ENCODE assay signal across 9 mouse cellular contexts in the genomic region with DNA sequence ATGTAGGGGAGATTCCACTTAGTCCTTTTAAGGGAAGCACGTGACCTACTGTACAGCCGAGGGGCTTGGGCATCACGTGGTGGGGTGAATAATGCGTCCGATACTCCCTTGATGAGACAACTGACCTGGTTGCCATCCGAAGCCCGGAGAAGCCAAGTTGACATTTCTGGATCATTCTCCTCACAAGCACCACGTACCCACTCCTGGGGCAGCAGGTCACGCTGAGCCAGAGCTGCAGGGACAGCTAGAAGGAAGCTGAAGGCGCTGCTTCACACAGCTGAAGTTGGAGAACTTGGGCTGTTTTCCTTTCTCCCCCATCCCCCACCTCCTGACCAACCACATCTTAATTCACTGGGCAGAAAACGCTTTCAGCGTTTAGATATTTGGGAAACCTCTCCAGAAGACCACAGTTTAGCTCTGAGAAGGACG.
DNase-seq lines count a peak whose midpoint lies in the region; ATAC-seq and TF ChIP-seq lines count a peak whose summit lies in the region.
"Had no signal": no experiment of that assay in that cellular context is flagged by ENCODE, and none has a peak within 500 bp of the region (broad histone marks: within the 10 kb centered on the region; RNA-seq: fewer than 3 reads in every experiment).

No protein-coding gene starts in this region.

- H3K27me3 ChIP-seq in CH12.LX (replicated peaks) = no peaks in the 10 kb centered on the region
- no peaks in the 10 kb centered on the region for H3K27me3 ChIP-seq in heart, embryonic 11.5 days (ENCODE audit: control insufficient read depth, insufficient read depth, low read length)
- no peaks in the 10 kb centered on the region for H3K27me3 ChIP-seq in midbrain, embryonic 15.5 days (replicated peaks)

- ATAC-seq in heart, embryonic 11.5 days (replicated peaks; ENCODE audit: insufficient number of reproducible peaks, low FRiP score, low TSS enrichment) = no peak; the same call in 1 of the 2 replicates
- ATAC-seq in midbrain, embryonic 15.5 days (replicated peaks) = peak; percentile 31; the same call in 1 of the 2 replicates
- ATAC-seq in megakaryocyte-erythroid progenitor cell, adult 5-6 weeks (replicated peaks; ENCODE audit: low FRiP score, low TSS enrichment, poor library complexity, severe bottlenecking) = no peak

- dilution Hi-C loops in CH12.LX (cut with MboI; ENCODE audit: extremely low pct_ligation_motif_present, extremely low pct_unique_long_range_greater_than_20kb, low sequenced_read_pairs) = no loop called here

- peak overlapping the region; percentile 29; the same call in 1 of the 2 replicates for H3K4me2 ChIP-seq in CH12.LX (ENCODE audit: insufficient read depth, low read depth, poor library complexity, severe bottlenecking)
- peak overlapping the region; percentile 65 for H3K4me2 ChIP-seq in heart, embryonic 11.5 days
- H3K4me2 ChIP-seq in midbrain, embryonic 15.5 days = peak overlapping the region; percentile 48

- no peak for TF ChIP-seq EP300 in CH12.LX (IDR thresholded peaks at IDR 0.05; ENCODE audit: low read length)

- no peak overlapping the region for H3K27ac ChIP-seq in CH12.LX (ENCODE audit: insufficient read depth, low read depth)
- peak overlapping the region; percentile 89 for H3K27ac ChIP-seq in heart, embryonic 11.5 days (ENCODE audit: low read depth, low read length)
- peak overlapping the region; percentile 76 for H3K27ac ChIP-seq in midbrain, embryonic 15.5 days
- H3K27ac ChIP-seq: macrophage had no signal

- in situ Hi-C loops in CH12.LX (cut with MboI; ENCODE audit: low pct_ligation_motif_present, low pct_unique_long_range_greater_than_20kb, low sequenced_read_pairs) = no loop called here

- peaks cover 3 to 17% of the 10 kb centered on the region in 2 experiments; a peak in 2 of 4 replicates for H3K4me1 ChIP-seq in CH12.LX (ENCODE audit: control insufficient read depth in 1 of 2, insufficient read depth in 2 of 2)
- H3K4me1 ChIP-seq in heart, embryonic 11.5 days (ENCODE audit: control insufficient read depth, insufficient read depth, low read length) = peaks cover 24% of the 10 kb centered on the region
- peaks cover 35% of the 10 kb centered on the region for H3K4me1 ChIP-seq in midbrain, embryonic 15.5 days

- TF ChIP-seq POLR2A in CH12.LX (IDR thresholded peaks at IDR 0.05; ENCODE audit: low read depth, low read length) = no peak

- no peak overlapping the region for H3K9ac ChIP-seq in CH12.LX (ENCODE audit: insufficient read depth, low read depth)
- peak overlapping the region; percentile 76 for H3K9ac ChIP-seq in heart, embryonic 11.5 days (ENCODE audit: low read depth, low read length)
- H3K9ac ChIP-seq in midbrain, embryonic 15.5 days = no peak overlapping the region

- no peaks in the 10 kb centered on the region for H3K36me3 ChIP-seq in CH12.LX (replicated peaks in 1 of 2; ENCODE audit: control insufficient read depth in 1 of 2, insufficient read depth in 1 of 2, low read length in 1 of 2)
- H3K36me3 ChIP-seq in heart, embryonic 11.5 days (ENCODE audit: control insufficient read depth, insufficient read depth, low read length) = no peaks in the 10 kb centered on the region
- no peaks in the 10 kb centered on the region for H3K36me3 ChIP-seq in midbrain, embryonic 15.5 days (replicated peaks)

- H3K79me2 ChIP-seq in CH12.LX (replicated peaks; ENCODE audit: control insufficient read depth, extremely low read depth, insufficient read depth, poor library complexity, severe bottlenecking) = no peaks in the 10 kb centered on the region

- H3K4me3 ChIP-seq in CH12.LX (replicated peaks in 1 of 3; ENCODE audit: low read depth in 2 of 3, low read length in 2 of 3, poor library complexity in 1 of 3) = no peak overlapping the region
- peak overlapping the region; percentile 42 for H3K4me3 ChIP-seq in heart, embryonic 11.5 days (ENCODE audit: low read depth, low read length)
- peak overlapping the region; percentile 25 for H3K4me3 ChIP-seq in midbrain, embryonic 15.5 days

- no peak for TF ChIP-seq RAD21 in CH12.LX (IDR thresholded peaks at IDR 0.05; ENCODE audit: low read depth, low read length)

- TF ChIP-seq CTCF in CH12.LX (conservative IDR thresholded peaks at IDR 0.05 in 1 of 2, IDR thresholded peaks at IDR 0.05 in 1 of 2; ENCODE audit: low read depth in 2 of 2, low read length in 2 of 2) = no peak

- no peaks in the 10 kb centered on the region for H3K9me3 ChIP-seq in CH12.LX (replicated peaks; ENCODE audit: low read length)
- no peaks in the 10 kb centered on the region for H3K9me3 ChIP-seq in heart, embryonic 11.5 days (replicated peaks; ENCODE audit: control insufficient read depth, low read length)
- no peaks in the 10 kb centered on the region for H3K9me3 ChIP-seq in midbrain, embryonic 15.5 days

- DNase-seq in CH12.LX (ENCODE audit: extremely low read depth) = no peak
- peak; percentile 67 for DNase-seq in embryo, embryonic 10 days (ENCODE audit: low spot score)
- DNase-seq in kidney, postnatal 25 days = peak; percentile 7 to 38
- DNase-seq in spleen, adult 12 weeks (ENCODE audit: low spot score) = no peak
- DNase-seq in testis, postnatal 10 days (ENCODE audit: low spot score) = no peak

- 19% methylated on average over 13 of the region's 13 CpGs for WGBS in heart, embryonic 11.5 days (ENCODE audit: insufficient replicate concordance)
- WGBS in midbrain, embryonic 15.5 days = 33% methylated on average over 13 of the region's 13 CpGs

TF ChIP-seq in CH12.LX, 34 proteins besides CTCF, POLR2A, EP300 and RAD21:
- no peak for TF ChIP-seq NRF1 (IDR thresholded peaks at IDR 0.05; ENCODE audit: low read depth, low read length)
- no peak for TF ChIP-seq UBTF (IDR thresholded peaks at IDR 0.05; ENCODE audit: low read depth, low read length)
- TF ChIP-seq MAZ (IDR thresholded peaks at IDR 0.05; ENCODE audit: low read depth, low read length) = no peak
- TF ChIP-seq E2F4 (IDR thresholded peaks at IDR 0.05; ENCODE audit: insufficient replicate concordance, low read depth, low read length) = no peak
- TF ChIP-seq MEF2A (IDR thresholded peaks at IDR 0.05; ENCODE audit: borderline replicate concordance, low read depth, low read length) = no peak
- TF ChIP-seq TCF12 (IDR thresholded peaks at IDR 0.05; ENCODE audit: low read depth, low read length) = no peak
- TF ChIP-seq HCFC1 (IDR thresholded peaks at IDR 0.05; ENCODE audit: low read depth, low read length) = no peak
- TF ChIP-seq CHD2 (IDR thresholded peaks at IDR 0.05; ENCODE audit: low read length) = no peak
- no peak for TF ChIP-seq USF1 (IDR thresholded peaks at IDR 0.05; ENCODE audit: low read depth, low read length)
- TF ChIP-seq MAX (IDR thresholded peaks at IDR 0.05; ENCODE audit: low read length) = no peak
- TF ChIP-seq USF2 (conservative IDR thresholded peaks at IDR 0.05; ENCODE audit: low read depth, low read length) = no peak
- TF ChIP-seq IRF4 (IDR thresholded peaks at IDR 0.05; ENCODE audit: low read depth, low read length) = no peak
- no peak for TF ChIP-seq GABPA (IDR thresholded peaks at IDR 0.05; ENCODE audit: insufficient replicate concordance, low read depth, low read length)
- TF ChIP-seq CHD1 (IDR thresholded peaks at IDR 0.05; ENCODE audit: low read depth, low read length) = no peak
- TF ChIP-seq ZMIZ1 (IDR thresholded peaks at IDR 0.05; ENCODE audit: low read depth, low read length) = no peak
- no peak for TF ChIP-seq KAT2A (IDR thresholded peaks at IDR 0.05; ENCODE audit: insufficient replicate concordance, low read length)
- no peak for TF ChIP-seq MXI1 (IDR thresholded peaks at IDR 0.05; ENCODE audit: low read depth, low read length)
- no peak for TF ChIP-seq ETS1 (conservative IDR thresholded peaks at IDR 0.05; ENCODE audit: low read depth, low read length)
- TF ChIP-seq ELF1 (IDR thresholded peaks at IDR 0.05; ENCODE audit: low read depth, low read length) = no peak

Comparison
In these comparisons a context has a peak if more than half of its experiments do, and no peak if none do; other contexts are left out.
1. DNase-seq: peak in embryo, embryonic 10 days (single experiment) and kidney, postnatal 25 days (2 of 2); none in CH12.LX (single experiment), spleen, adult 12 weeks (single experiment) and testis, postnatal 10 days (single experiment).
2. H3K4me3 ChIP-seq: peak in heart, embryonic 11.5 days (single experiment) and midbrain, embryonic 15.5 days (single experiment); none in CH12.LX (0 of 3).
3. Peak in every context shown above with its lines, with median percentiles within 50 percentile points of each other: H3K4me2 ChIP-seq.